Mouse (Mus musculus): Measurements from ENCODE around the gene Slc25a5. TPM values are rescaled to one million over a fixed set of nuclear protein-coding genes. Genes with fewer than 3 reads are reported as not detected.
"Not testable (repeated sequence)": the region's sequence is repeated elsewhere in the genome, so short reads cannot be mapped to it uniquely, and the experiment has no call there.

Slc25a5 gene
- total RNA-seq, 2 experiments from 2014 or later: 312 to 340 TPM

DNA sequence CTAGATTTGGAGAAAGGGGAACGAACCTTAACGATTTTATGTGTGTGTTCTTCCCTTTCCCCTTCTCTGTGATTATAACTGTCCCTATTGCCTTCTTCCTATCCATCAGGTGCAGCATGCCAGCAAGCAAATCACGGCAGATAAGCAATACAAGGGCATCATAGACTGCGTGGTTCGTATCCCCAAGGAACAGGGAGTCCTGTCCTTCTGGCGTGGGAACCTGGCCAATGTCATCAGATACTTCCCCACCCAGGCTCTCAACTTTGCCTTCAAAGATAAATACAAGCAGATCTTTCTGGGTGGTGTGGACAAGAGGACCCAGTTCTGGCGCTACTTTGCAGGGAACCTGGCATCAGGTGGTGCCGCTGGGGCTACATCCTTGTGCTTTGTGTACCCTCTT, 1.3 kb downstream of the Slc25a5 start:
- intact Hi-C loops (cut with DNase I); DNase-seq (ENCODE audit: low spot score in 2 of 2): not testable (repeated sequence)

DNA sequence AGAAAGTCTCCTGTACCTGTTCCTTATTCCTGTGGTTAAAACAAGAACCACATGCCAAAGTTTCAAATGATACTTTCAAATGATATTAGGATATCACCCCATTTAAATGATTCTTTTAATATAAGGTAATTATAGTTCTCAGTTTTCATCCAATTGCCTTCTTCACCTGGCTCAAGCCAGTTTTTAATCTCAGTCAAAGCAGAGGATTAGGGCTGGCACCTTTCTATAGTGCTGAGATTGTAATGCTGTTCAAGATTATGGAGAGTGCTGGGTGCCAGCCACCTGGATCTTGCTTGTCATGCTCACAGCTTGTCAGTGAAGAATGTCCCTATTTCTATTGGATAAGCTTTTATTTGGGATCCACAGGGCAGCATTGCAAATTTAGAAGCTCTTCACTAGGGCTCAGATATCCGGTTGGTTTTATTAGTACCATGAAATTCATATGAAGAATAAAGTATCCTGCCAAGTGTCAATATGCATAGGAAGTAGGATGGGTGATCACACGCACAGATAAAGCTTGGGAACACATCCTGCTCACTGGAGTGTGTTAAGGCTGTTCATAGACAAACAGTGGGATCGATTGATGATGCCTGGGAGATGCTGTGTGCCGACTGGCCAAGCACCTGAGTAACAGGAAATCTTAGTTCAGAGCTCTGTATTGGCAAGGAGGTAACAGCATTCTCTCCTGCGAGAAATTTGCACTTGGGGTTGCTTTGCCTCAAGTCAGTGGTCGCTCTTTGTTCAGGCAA, 3.9 kb downstream of the Slc25a5 start:
- no peak for DNase-seq (ENCODE audit: low spot score in 2 of 2)
- intact Hi-C loops (cut with DNase I): no loop called here

DNA sequence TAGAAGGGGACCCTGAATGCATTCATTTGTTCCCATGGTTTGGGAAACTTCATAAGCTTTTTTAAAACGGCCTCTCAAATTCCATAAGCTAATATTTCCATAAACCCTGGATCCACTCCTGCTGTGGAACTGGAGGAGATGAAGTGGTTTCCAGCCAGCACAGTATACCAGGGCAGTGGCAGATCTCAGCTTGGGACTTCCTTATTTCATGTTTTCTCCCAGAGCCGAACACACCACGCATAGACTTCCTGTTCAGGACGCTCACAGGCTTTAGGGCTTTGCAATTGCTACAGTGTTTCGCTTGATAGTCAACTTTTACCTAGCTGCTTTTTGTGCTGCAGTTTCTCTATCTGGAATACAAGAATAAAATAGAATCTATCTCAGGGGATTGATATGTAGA, 7.7 kb downstream of the Slc25a5 start:
- intact Hi-C loops (cut with DNase I): no loop called here

DNA sequence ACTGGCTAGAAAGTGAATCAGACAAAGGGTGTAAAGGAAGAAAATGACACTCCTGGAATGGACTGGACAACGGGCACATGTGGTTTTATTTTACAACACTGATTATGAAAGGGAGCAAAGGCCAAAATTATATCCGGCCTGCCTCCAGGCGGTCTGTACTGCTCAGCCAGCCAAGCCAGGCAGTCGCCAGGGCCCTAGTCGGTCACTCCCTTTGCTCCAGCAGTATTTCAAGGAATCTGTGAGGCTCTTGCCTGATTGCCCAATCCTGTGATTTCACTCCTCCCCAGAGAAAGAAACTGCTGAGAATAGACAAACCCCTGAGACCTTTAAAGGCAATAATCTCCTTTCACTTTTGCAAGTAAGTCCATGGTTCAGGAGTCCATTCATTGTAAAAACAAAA, 8.7 kb downstream of the Slc25a5 start:
- intact Hi-C loops (cut with DNase I): no loop called here
- DNase-seq (ENCODE audit: low spot score in 2 of 2): no peak

More for the DNA sequence above, 7.7 kb downstream of the Slc25a5 start:
- DNase-seq (ENCODE audit: low spot score in 2 of 2): no peak

DNA sequence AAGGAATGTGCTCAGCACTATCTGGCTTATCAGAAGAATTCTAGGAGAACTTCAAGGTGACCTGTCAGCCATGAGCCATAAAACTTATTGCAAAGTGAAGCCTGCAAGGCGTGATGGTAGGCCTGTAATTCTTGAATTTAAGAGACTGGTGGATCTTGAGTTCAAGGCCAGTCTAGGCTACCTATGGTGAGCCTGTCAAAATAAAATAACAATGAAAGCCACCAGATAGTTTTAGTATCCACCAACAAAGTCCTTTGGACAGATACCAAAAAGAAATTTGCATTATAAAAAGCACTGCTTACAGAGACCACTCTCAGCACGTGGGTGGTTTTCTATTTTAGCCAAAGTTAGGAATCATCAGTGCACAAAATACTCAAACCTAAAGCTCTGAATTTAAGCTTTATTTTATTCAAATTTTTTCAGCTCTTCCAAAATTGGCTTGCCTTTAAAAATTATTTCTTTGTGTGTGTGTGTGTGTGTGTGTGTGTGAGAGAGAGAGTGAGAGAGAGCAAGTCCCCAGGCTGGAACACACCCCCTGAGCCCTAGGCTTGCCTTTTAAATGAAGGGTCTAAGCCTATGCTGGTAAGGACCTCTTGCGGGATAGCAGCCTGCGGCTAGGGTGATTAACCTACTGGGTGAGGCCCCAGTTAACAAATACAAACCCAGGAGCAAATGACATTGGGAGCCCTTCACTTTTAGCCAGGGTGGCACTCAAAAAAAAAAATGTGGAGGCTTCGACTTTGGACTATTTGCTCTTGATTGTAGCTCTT, 10.2 kb downstream of the Slc25a5 start:
- intact Hi-C loops (cut with DNase I): loop anchor here (5.0 kb wide), 1 partner anchor 97 kb away; the partner anchor contains the start of gene Nkrf
- DNase-seq (ENCODE audit: low spot score in 2 of 2): no peak

DNA sequence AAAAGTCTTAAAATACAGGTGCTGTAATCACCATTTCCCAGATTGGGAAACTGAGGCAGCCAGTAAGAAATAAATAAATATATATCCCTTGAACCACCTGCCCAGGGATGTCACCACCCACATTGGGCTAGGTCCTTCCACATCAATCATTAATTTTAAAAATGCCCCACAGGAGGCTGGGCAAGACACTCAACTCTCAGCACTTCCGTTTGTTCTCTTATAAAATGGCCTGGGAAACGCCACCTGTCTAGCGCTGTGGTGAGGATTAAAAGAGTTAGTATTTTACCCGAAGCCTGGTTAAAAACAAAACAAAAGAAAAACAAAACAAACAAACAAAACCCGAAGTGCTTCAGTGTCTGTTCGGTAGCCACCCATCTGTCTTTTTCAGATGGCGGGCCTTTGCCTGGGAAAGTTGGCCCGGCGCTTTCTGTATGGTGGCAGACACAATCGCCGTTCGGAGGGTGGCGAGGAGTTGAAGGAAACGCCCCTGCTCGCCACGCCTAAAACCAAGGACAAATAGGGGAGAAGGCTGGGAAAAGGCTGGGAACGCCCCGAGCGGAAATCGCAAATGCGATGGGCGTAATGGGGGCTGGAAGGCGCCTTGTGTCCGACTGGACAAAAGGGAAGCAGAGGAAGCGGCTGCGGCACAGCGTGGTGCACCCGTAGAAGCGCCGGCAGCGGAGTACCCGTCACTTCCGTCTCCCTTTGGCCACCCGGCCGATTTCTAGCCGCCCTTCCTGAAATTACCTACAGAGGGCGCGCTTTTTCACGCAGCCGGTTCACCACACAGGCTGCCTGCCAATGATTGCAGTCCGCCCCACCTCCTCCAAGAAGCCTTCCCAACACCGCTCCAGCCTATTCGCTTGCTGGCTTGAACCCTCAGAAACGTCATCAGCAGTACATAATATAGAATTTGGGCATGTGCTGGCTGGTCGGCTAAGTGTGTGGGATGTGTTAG, 12.2 kb downstream of the Slc25a5 start:
- DNase-seq (ENCODE audit: low spot score in 2 of 2): peak; percentile 84 to 86
- intact Hi-C loops (cut with DNase I): loop anchor here (5.0 kb wide), 1 partner anchor 95 kb away; the partner anchor contains the start of gene Nkrf

DNA sequence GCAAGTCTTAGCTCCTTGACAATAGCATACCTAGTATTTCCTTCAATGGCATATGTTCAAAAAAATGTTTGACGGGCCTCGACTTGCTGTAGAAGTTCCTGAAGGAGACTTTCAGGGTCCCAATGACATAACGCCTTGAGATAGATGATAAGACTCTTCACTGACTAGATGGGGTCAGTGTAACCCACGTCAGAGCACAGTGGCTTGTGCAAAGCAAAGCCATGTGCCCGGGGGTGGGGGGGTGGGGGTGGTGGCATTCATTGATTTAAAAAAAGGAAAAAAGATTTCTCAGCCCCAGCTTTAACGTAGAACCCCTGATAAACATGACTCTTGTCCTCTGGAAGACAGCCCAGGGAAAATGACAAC, 12.8 kb downstream of the Slc25a5 start:
- intact Hi-C loops (cut with DNase I): loop anchor here (5.0 kb wide), 1 partner anchor 94 kb away; the partner anchor contains the start of gene Nkrf
- no peak for DNase-seq (ENCODE audit: low spot score in 2 of 2)

DNA sequence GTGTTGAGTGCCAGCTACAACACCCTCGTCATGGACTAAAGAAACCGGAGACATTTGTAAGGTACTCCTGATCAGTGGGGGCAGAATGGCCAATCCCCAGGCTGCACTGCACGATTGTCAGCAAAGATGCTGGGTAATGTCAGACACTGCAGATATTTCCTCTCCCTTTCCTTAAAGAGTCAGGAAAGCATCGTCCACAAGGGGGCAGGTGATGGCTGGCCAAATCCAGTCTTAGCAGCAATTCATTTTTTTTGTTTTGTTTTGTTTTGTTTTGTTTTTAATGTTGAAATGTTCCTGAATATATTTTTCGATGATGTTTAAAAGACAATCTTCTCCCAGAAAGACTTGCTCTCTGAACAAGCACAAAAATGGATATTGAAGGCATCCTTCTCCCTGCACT, 15.9 kb downstream of the Slc25a5 start:
- DNase-seq (ENCODE audit: low spot score in 2 of 2): no peak
- intact Hi-C loops (cut with DNase I): no loop called here

DNA sequence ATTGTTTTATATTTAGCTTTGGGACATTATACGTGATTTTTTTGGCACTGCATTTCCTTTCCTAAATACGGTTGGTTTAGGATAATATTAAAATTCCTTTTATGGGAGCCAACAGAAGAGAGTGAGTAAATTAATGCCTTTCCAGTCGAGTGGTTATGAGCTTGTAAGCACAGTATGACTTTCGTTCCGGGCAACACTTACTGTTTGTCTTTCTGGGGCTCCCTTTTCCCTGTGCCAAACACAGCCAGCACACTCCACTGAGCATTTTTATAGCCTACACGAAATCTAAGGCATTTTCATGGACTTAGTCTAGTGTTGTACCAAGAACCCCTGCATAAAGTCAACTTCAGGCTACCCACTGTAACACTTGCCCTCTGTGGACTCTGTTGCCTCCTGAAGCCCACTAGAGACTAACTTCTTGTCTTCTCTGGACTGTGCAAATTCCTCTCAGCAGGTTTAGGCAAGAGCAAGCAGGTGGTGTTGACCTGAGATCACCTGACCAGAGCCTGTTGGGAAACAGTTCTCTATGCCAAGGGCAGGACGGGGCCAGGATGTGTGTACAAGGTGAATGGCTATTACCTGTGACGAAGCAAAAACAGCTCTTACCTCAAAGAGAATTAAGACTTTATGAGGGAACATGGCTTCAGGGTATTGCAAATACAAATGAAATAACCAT, 18.8 kb downstream of the Slc25a5 start:
- intact Hi-C loops (cut with DNase I): no loop called here
- no peak for DNase-seq (ENCODE audit: low spot score in 2 of 2)

DNA sequence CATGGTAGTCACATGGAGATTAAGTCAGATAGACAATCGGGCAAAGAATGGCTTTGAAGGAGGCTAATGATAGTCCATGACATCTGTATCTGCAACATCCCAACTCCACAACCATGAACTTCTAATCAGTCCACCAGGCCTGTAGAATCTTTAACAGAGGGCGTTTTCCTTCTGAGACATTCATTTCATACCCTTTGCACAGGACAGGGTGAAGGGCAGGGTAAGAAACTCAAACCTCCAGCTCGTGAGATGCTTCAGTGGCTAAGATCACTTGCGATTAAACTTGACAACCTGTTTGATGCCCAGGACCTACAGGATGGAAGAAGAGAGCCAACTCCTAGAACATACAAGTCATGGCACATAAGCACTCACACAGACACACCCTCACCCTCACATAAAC, 19.6 kb downstream of the Slc25a5 start:
- intact Hi-C loops (cut with DNase I): no loop called here
- DNase-seq (ENCODE audit: low spot score in 2 of 2): no peak

DNA sequence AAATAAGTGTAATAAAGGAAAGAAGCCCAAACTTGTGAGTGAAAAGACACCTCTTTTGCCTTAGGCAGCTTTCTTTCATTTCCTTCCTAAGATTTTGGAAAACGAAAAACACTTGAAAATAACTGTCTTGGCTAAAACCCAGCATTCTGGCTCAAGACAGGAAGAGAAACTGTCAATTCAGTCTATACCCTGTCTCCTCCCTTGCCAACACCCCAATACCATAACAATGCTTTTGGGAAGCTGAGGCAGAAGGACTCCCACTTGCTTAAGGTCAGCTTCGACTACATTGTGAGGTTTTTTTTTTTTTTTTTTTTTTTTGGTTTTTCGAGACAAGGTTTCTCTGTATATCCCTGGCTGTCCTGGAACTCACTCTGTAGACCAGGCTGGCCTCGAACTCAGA, 20.0 kb downstream of the Slc25a5 start:
- intact Hi-C loops (cut with DNase I): no loop called here
- DNase-seq (ENCODE audit: low spot score in 2 of 2): no peak

DNA sequence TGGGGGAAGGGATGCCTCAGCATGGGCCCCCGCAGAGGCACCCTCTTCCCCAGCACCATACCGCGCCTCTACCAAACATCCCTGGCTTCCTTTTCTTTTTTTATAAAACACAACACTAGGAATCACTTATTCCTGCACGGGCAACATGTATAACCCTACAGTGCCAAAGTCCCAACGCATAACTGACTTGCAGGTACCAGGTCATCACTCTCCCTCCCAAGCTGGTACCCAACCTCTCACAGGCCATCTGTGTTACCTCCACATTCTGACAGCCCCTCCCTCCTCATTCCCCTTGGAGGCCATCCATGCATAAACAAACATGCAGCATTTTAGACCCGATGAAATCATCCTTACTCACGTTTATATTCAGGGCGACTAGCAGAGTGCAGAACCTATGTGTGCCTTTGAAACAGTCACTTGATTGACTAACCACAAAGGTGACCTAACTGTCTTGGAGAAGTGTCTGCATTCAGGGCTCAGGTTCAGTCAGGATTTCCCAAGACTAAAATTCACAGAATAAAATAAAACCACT, 21.0 kb downstream of the Slc25a5 start:
- intact Hi-C loops (cut with DNase I): no loop called here
- DNase-seq (ENCODE audit: low spot score in 2 of 2): no peak

DNA sequence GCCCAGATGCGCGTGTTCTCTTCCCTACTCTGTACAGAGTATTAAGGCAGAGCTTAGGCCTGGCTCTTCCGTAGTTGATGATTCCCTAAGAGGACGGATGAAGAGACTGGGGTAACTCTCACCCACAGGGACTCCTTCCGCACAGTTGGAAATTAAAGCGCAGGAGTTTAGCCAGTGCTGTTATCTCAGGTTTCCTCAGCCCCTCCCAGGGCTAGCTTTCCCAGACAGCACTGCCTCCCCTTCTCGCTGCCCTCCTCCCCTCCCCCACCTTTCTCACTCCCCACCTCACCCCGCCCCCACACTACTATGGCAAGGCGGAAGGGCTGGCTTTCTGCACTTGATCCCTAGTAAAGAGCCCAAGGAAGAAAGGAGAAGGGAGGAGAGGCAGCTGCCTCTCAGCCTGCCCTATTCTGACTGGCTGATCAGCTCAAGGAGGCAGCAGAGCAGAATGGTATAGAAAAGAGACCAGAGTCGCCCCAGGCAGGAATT, 21.5 kb downstream of the Slc25a5 start:
- no peak for DNase-seq (ENCODE audit: low spot score in 2 of 2)
- intact Hi-C loops (cut with DNase I): no loop called here

DNA sequence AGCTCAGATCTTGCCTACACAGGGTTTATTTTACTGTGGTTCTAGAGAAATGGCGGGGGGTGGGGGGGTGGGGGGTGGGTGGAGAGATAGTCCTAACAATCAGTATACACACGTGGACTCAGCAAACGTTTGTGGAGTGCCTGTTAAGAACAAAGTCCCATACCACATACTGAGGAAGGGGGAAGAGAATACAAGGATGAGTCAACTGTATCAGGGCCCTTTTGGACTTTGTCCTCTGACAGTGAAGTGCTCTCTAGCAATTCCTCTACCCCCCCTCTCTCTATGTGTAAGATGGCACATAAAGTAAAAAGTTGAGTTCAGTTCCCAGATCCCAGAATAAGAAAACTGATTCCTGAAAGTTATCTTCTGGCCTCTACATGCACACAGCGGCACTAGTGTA, 24.1 kb downstream of the Slc25a5 start:
- intact Hi-C loops (cut with DNase I): no loop called here
- DNase-seq (ENCODE audit: low spot score in 2 of 2): no peak

DNA sequence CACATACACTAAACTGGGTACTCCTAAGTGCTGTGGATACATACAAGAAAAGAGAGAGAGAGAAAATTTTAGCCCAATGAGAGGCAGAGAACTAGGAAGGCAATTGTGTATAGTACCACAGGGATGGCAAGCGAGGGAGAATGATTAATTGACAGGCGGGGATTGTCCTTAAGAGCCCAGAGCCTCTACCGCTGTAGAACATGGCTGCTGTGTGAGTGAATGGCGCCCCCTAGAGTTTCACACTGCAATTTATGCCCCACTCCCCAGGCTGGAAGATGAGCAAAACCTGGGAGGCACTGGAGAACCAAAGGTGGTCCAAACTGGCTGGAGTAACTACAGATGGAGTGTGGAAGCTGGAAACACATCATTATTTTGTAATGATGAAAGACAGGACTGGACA, 24.8 kb downstream of the Slc25a5 start:
- DNase-seq (ENCODE audit: low spot score in 2 of 2): no peak
- intact Hi-C loops (cut with DNase I): no loop called here

DNA sequence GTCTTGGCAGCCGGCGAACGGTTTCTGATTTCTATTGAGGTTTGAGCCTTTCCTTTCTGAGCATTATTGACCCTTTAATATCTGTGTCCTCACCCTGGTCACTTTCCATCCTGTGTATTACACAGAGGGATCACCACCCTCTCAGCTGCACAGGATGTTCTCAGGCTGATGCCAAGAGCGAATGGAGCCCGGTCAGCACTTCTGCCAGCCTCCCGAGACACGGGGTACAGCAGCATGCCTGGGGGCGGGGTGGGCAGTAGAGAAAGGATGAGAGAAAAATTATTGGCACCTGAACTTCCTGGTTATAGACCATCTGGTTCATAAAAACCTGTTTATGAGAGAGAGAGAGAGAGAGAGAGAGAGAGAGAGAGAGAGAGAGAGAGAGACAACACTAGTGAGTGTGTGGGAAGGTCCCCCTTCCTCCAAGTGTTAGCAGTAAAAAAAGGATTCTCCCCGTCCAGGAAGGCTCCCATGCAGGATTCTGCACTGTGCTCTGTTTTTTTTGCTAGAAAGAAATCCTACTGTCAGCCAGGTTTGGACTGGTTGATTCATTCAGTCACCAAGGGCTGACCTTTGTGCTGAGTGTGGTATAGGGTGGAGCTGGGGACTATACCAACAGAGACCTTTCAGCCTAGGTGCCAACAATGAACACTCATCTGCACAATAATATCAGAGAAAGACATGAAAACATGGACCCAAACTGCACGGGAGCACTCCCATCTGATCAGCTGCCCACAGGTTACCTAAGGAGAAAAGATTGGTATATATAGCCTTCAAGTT, 28.7 kb downstream of the Slc25a5 start:
- intact Hi-C loops (cut with DNase I): no loop called here
- no peak for DNase-seq (ENCODE audit: low spot score in 2 of 2)

DNA sequence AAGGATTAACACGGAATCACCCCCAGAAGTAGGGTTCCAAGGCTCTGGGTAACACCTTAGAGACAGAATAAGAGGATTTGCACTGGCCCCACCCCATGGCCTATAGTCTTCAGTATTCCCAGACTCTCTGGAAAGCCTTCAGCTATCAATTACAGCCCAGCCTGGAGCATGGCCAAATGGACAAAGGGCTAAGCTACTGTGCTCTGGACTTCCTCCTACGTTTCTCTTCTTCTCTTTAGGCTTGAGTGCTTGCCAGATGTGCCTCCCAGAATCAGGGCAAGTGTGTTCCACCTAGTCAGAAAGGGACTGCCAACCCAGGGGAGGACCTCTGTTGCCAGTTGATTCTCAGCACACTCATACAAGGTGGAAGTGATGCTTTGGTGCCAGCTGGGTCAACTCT, 29.6 kb downstream of the Slc25a5 start:
- DNase-seq (ENCODE audit: low spot score in 2 of 2): no peak
- intact Hi-C loops (cut with DNase I): no loop called here

DNA sequence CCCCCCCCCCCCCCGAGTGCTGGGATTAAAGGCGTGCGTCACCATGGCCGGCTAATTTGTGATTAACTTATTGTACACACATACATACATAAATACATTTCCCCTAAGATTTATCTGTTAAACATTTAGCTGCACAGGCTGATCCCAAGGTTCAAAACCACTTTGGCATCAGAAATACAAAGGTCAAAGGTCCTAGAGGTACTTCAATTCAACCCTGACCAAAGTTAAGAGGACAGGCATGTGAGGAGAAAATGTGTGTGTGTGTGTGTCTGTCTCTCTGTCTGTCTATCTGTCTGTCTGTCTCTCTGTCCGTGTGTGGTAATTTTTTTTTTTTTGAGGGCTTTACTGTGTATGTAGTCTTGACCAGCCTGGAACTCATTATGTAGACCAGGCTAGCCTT, 31.4 kb downstream of the Slc25a5 start:
- intact Hi-C loops (cut with DNase I): no loop called here
- no peak for DNase-seq (ENCODE audit: low spot score in 2 of 2)

Data from left cerebral cortex, postnatal 36 days (tissue).